Mouse (Mus musculus) bone marrow, adult 2 months (tissue): ENCODE results near the gene Lats1. TPM values are rescaled to one million over a fixed set of nuclear protein-coding genes. Genes with fewer than 3 reads are reported as not detected.

Experiments
- H3K27ac ChIP-seq: fragments of 200-500 bp; 2 replicates; pipeline ENCODE4 v1.5.1; 2012; ENCODE audit warnings: low read depth, mild to moderate bottlenecking, control low read depth, inconsistent platforms, low read length; ENCODE audit not compliant: control insufficient read depth, poor library complexity, insufficient read depth
- H3K4me1 ChIP-seq: fragments of 200-500 bp; 2 replicates; pipeline ENCODE4 v1.6.1; 2011; ENCODE audit warnings: low read length; ENCODE audit not compliant: control insufficient read depth, insufficient read depth
- H3K4me3 ChIP-seq: fragments of 200-500 bp; replicated peaks from 2 replicates; pipeline ENCODE3; 2011; ENCODE audit warnings: mild to moderate bottlenecking, low read depth, low read length, control low read depth; ENCODE audit not compliant: control insufficient read depth
- CTCF ChIP-seq: fragments of 200-500 bp; IDR thresholded peaks from 2 replicates; pipeline ENCODE4 v1.5.1; 2011; ENCODE audit warnings: low read length, control low read depth; ENCODE audit not compliant: control insufficient read depth, insufficient read depth
- POLR2A ChIP-seq: fragments of 200-500 bp; IDR thresholded peaks from 2 replicates; pipeline ENCODE4 v1.6.1; 2011; ENCODE audit warnings: low read depth, mild to moderate bottlenecking, control low read depth, low read length, borderline replicate concordance; ENCODE audit not compliant: control insufficient read depth
- WGBS: fragments of 180-500 bp; shearing (Covaris S2); methylation state at CpG from one replicate; pipeline ENCODE4 v1.1.7; 2018; 5-methylcytosine and 5-hydroxymethylcytosine counted together
- polyA plus RNA-seq: library from polyadenylated mRNA; stranded (reverse); fragments of >200 nt; gene quantifications from 2 replicates; pipeline ENCODE4 v1.2.4, GENCODE M21; 2011; ENCODE audit warnings: low replicate concordance; ENCODE audit not compliant: missing spikeins, insufficient read depth, insufficient read length

Gene Lats1
- polyA plus RNA-seq = 6.0 and 6.2 TPM in 2 replicates

- WGBS = under 1% methylated on average over 58 of the region's 65 CpGs
Measured at GRCm38 (mm10) chr10:7680731-7681301, at the start of gene Lats1, which contains the start of gene Pcmt1. Gene Lats1 (plus strand): TSS chr10:7681214. Gene Pcmt1 (minus strand): TSS chr10:7681136.

DNA sequence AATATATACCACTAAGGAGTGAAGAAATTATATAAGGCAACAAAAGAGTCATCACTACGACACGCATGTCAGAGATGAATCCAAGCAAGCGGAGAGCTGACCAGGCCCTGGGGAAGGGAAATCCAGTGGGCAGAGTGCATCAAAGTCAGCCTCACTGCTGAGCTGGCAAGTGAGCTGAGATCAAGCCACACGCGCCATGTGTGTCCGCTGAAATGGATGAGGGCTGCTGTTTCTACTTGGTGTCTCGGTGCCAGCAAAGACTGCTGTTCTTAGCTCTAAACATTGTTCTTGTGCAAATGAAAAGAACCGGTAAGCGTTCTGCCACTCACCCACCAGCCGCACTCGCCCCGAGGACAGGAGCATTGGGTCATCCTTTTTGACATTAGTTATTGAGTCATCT, 40.6 kb upstream of the Lats1 start:
- no peak overlapping the region for H3K27ac ChIP-seq
- no peaks in the 10 kb centered on the region; the same call in 1 of the 2 replicates for H3K4me1 ChIP-seq
- H3K4me3 ChIP-seq = no peak overlapping the region
- WGBS = 95% methylated on average over 12 of the region's 12 CpGs
- TF ChIP-seq CTCF (no peak), POLR2A (no peak)

More at GRCm38 (mm10) chr10:7680731-7681301, at the start of gene Lats1, which contains the start of gene Pcmt1:
- no peaks in the 10 kb centered on the region for H3K4me1 ChIP-seq
- peak; percentile 54; the same call in 1 of the 2 replicates for TF ChIP-seq POLR2A
- TF ChIP-seq CTCF = no peak
- peak within 1 kb of the TSS; percentile 86 for H3K27ac ChIP-seq
- peak within 1 kb of the TSS; percentile 87 for H3K4me3 ChIP-seq

- Histone ChIP-seq H3K4me3 (no peak overlapping the region), H3K4me1 (no peaks in the 10 kb centered on the region), H3K27ac (no peak overlapping the region)
- WGBS = 92% methylated on average over 2 of the region's 2 CpGs
- TF ChIP-seq CTCF (no peak), POLR2A (no peak)
Measured at GRCm38 (mm10) chr10:7645911-7646310, 35.1 kb upstream of the Lats1 start.

DNA sequence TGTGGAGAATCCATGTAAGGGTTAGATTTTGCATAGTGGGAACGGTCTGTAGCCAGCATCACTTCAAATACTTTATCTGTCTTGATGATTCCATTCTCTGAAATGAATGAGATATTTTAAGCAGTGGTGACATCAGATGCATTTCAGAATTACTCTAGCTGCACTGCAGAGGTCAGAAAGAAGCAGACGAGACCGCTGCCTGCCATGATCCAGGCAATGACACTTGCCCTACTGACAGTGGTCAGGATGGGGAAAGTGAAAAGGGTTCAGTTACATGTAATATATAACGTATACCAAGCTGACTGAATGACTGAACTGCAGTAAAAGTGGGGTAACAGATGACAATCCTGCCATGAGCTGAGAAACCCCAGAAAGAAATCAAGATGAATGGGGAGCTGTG, 32.0 kb upstream of the Lats1 start:
- no peak overlapping the region for H3K4me3 ChIP-seq
- H3K4me1 ChIP-seq = no peaks in the 10 kb centered on the region
- H3K27ac ChIP-seq = no peak overlapping the region
- 87% methylated on average over 4 of the region's 4 CpGs for WGBS
- TF ChIP-seq POLR2A (no peak), CTCF (no peak)

DNA sequence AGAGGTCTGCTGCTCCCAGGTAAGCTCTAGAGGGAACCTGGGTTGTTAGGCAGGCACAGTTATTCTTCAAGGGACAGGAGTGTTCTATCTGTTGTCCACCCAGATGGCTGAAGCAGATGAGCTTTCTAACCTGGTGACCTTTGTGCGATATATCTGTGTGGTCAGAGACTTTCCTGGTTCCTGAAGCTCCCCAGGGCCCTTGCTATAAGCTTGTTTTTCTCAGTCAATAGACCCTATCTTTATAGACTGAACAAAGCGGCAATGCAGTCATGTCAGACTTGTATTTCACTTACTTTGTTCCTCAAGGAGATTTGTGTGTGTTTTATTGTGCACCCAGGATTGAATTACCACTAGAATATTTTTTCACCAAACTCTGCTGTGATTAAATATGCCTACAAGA, 30.0 kb upstream of the Lats1 start:
- Histone ChIP-seq H3K27ac (no peak overlapping the region), H3K4me1 (no peaks in the 10 kb centered on the region), H3K4me3 (no peak overlapping the region)
- 97% methylated on average over 2 of the region's 2 CpGs for WGBS
- TF ChIP-seq CTCF (no peak), POLR2A (no peak)

GRCm38 (mm10) chr10:7662471-7663141, 18.4 kb upstream of the Lats1 start:
- no peak for TF ChIP-seq CTCF
- under 1% methylated on average over 44 of the region's 44 CpGs for WGBS
- no peaks in the 10 kb centered on the region; the same call in 1 of the 2 replicates for H3K4me1 ChIP-seq
- peak overlapping the region; percentile 92 for H3K27ac ChIP-seq
- peak overlapping the region; percentile 99 for H3K4me3 ChIP-seq

DNA sequence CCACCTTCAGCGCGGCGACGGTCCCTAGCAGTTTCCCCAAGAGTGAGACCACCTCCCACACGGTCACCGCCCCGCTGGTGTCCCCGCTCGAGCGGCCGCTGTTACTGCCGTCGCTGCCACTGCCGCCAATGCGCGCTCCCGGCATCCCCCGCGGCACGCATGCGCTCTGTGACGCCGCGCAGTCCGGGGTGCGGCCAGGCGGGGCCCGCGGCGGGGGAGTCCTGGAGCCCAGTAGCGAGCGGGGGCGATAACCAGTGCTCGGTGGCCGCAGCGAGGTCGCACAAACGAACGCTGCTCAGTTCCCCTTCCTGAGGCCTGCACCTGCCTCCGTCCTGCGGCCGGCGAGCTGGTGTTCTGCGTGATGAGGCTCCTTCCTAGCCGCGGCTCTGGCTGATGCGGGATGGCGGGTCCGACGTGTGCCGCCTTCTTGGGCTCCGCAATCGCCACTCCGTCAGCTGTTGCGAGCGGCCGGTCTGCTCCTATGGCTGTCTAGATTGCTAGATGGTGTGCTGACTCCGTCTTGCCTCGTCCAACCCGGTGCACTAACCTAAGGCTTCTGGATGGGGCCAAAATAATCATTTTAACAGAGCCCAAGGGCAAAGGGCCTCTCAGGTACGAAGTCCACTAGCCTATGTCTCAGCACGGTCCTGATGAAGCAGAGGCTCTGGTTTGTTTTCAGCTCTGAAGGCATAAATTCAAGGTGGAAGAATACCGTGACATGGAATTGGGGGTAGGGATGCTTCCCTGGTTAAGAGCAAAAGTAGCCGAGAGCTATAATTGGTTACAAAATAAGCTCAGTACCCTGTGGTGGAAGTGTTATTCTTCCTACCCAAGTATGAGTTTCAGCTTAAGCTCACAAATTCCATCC, 17.6 kb upstream of the Lats1 start:
- WGBS = under 1% methylated on average over 64 of the region's 64 CpGs
- peak overlapping the region; percentile 92 for H3K27ac ChIP-seq
- peak; percentile 79 for TF ChIP-seq POLR2A
- no peak for TF ChIP-seq CTCF
- H3K4me1 ChIP-seq = no peaks in the 10 kb centered on the region; the same call in 1 of the 2 replicates
- H3K4me3 ChIP-seq = peak overlapping the region; percentile 99

GRCm38 (mm10) chr10:7664027-7664526, 16.9 kb upstream of the Lats1 start:
- H3K27ac ChIP-seq = no peak overlapping the region; the same call in 1 of the 2 replicates
- TF ChIP-seq POLR2A (no peak), CTCF (no peak)
- H3K4me1 ChIP-seq = no peaks in the 10 kb centered on the region; the same call in 1 of the 2 replicates
- WGBS = 32% methylated on average over 6 of the region's 6 CpGs
- H3K4me3 ChIP-seq = peak overlapping the region; percentile 99
